Mouse (Mus musculus) forebrain, embryonic 16.5 days (tissue): Measurements from ENCODE around the gene Serpinb6c. TPM values are rescaled to one million over a fixed set of nuclear protein-coding genes. Genes with fewer than 3 reads are reported as not detected.

ENCODE experiments used
- polyA plus RNA-seq: library from polyadenylated mRNA; unstranded; fragments of >200 nt; fragmentation: Nextera tagmentation; extraction: Ambion mirVana; gene quantifications from 2 replicates; pipeline ENCODE4 v1.2.1, GENCODE M21; 2015

The Serpinb6c gene
- polyA plus RNA-seq, 1 experiment from 2014 or later, result 0.15 TPM

Other genes starting within 250 kb of the Serpinb6c start
- not detected in 2 replicates for gene Serpinb6d, start 244.3 kb downstream of the Serpinb6c start, polyA plus RNA-seq
- gene Serpinb6e, start 62.3 kb downstream of the Serpinb6c start, polyA plus RNA-seq, result not detected in 2 replicates
- gene Nqo2, start 59.0 kb upstream of the Serpinb6c start, polyA plus RNA-seq, result 6.7 and 7.0 TPM in 2 replicates
- 5.9 and 7.3 TPM in 2 replicates for gene Ripk1, start 96.7 kb upstream of the Serpinb6c start, polyA plus RNA-seq
- 36.3 and 37.5 TPM in 2 replicates for gene Serpinb6a, start 97.1 kb upstream of the Serpinb6c start, polyA plus RNA-seq
- 35.5 and 39.0 TPM in 2 replicates for gene Bphl, start 131.9 kb upstream of the Serpinb6c start, polyA plus RNA-seq
- 1,717 and 2,137 TPM in 2 replicates for gene Tubb2a, start 172.3 kb upstream of the Serpinb6c start, polyA plus RNA-seq
- gene Tubb2b, start 224.8 kb upstream of the Serpinb6c start, polyA plus RNA-seq, result 1,170 and 1,210 TPM in 2 replicates